Mouse (Mus musculus) kidney, embryonic 14.5 days (tissue): ENCODE data around the gene Tlx3. TPM values are rescaled to one million over a fixed set of nuclear protein-coding genes. Genes with fewer than 3 reads are reported as not detected.

ENCODE experiments used
- ATAC-seq: fragments of 200-750 bp; cut with Nextera tagmentation; 2 replicates; pipeline ENCODE4 v1.8.0; 2017; ENCODE audit warnings: moderate number of reproducible peaks, mild to moderate bottlenecking, moderate TSS enrichment, moderate library complexity; ENCODE audit not compliant: low FRiP score, low TSS enrichment
- H3K27ac ChIP-seq: fragments of 300-500 bp; sonication (generic); 2 replicates; pipeline ENCODE4 v1.5.1; 2014; ENCODE audit warnings: low read depth, mild to moderate bottlenecking, low read length, moderate library complexity, mixed read lengths
- H3K27me3 ChIP-seq: fragments of 300-500 bp; sonication (generic); 2 replicates; pipeline ENCODE4 v1.6.1; 2014; ENCODE audit warnings: mild to moderate bottlenecking, low read length; ENCODE audit not compliant: control insufficient read depth, insufficient read depth
- H3K36me3 ChIP-seq: fragments of 300-500 bp; sonication (generic); 2 replicates; pipeline ENCODE4 v1.6.1; 2014; ENCODE audit warnings: low read length, mixed read lengths; ENCODE audit not compliant: control insufficient read depth, insufficient read depth
- H3K4me1 ChIP-seq: fragments of 300-500 bp; sonication (generic); 2 replicates; pipeline ENCODE4 v1.6.1; 2014; ENCODE audit warnings: low read length, mixed read lengths; ENCODE audit not compliant: control insufficient read depth, insufficient read depth
- H3K4me2 ChIP-seq: fragments of 300-500 bp; sonication (generic); replicated peaks from 2 replicates; pipeline ENCODE4 v1.6.1; 2014; ENCODE audit warnings: low read depth, mild to moderate bottlenecking, low read length
- H3K4me3 ChIP-seq: fragments of 300-500 bp; sonication (generic); 2 replicates; pipeline ENCODE4 v1.5.1; 2014; ENCODE audit warnings: mild to moderate bottlenecking, low read length
- H3K9ac ChIP-seq: fragments of 300-500 bp; sonication (generic); 2 replicates; pipeline ENCODE4 v1.6.1; 2014; ENCODE audit warnings: low read depth, mild to moderate bottlenecking, low read length, moderate library complexity
- H3K9me3 ChIP-seq: fragments of 300-500 bp; sonication (generic); 2 replicates; pipeline ENCODE4 v1.6.1; 2016; ENCODE audit warnings: low read length; ENCODE audit not compliant: control insufficient read depth
- WGBS: fragments of 180-500 bp; shearing (Covaris S2); extraction: QIAGEN DNeasy Blood & Tissue Kit; methylation state at CpG from one replicate; pipeline ENCODE4 v1.1.7; 2014; 5-methylcytosine and 5-hydroxymethylcytosine counted together
- polyA plus RNA-seq: library from polyadenylated mRNA; unstranded; fragments of >200 nt; fragmentation: Nextera tagmentation; extraction: Ambion mirVana; gene quantifications from 2 replicates; pipeline ENCODE4 v1.2.1, GENCODE M21; 2014

The Tlx3 gene
- polyA plus RNA-seq, 1 experiment from 2014 or later: not detected

DNA sequence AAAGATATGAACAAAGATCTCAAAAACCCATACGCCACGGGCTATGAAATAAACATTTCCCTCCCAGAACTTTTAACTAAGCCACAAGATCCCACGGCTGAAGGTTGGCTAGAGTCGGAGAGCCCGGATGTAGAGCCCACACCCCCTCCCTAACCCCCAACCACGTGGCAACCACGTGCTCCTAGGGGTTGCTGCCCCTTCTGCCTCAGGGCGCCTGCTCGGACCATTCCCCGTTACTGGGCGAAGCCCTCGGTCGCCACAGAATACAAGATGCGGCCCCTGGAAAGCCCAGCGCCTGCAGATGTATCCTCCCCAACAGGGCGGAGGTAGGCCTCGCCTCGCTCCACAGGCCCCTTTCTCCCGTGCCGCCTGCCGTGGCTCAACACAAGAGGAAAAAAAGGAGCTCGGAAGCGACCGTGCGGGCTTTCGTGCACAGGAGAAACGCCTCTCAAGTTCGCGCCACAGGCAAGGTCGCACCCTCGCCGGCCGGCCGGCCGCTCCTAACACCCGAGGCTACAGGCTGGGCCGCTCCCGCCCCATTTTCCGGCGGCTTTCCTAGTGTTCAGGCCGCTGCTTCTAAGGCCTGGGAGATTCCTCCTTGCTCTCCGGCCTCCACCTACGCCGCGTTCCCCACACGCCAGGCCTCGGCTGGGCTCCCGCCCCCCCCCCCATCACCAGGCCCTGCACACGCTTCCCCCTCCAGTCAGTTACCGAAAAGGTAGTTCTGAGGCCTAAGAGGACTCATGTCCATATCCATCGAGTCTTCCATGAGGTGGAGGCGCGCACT lies 41.0 kb downstream of the Tlx3 start:
- Histone ChIP-seq H3K9ac (peak overlapping the region; percentile 99), H3K4me1 (peaks cover 11% of the 10 kb centered on the region), H3K27me3 (no peaks in the 10 kb centered on the region), H3K4me2 (peak overlapping the region; percentile 79), H3K36me3 (peaks cover 43% of the 10 kb centered on the region), H3K9me3 (no peaks in the 10 kb centered on the region), H3K4me3 (peak overlapping the region; percentile 99), H3K27ac (peak overlapping the region; percentile 82)
- 4% methylated on average over 47 of the region's 53 CpGs for WGBS
- ATAC-seq: peak; percentile 68

DNA sequence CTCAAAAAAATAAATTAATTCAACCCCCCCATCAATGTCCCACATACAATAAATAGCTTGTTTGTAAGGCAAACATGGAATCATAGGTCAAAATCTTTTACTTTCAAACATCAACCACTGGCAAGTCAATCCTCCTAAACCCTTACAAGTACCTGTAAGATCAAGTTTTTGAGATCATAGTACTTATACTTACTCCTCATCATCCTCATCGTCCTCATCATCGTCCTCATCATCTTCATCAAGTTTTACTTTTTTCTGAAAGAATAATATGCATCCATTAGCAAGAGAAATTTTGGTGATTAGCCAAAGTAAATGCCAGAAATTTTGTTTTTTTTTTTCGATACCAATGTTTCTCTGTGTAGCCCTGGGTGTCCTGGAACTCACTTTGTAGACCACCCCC lies 43.6 kb downstream of the Tlx3 start:
- ATAC-seq: no peak
- WGBS: 94% methylated on average over 3 of the region's 3 CpGs

DNA sequence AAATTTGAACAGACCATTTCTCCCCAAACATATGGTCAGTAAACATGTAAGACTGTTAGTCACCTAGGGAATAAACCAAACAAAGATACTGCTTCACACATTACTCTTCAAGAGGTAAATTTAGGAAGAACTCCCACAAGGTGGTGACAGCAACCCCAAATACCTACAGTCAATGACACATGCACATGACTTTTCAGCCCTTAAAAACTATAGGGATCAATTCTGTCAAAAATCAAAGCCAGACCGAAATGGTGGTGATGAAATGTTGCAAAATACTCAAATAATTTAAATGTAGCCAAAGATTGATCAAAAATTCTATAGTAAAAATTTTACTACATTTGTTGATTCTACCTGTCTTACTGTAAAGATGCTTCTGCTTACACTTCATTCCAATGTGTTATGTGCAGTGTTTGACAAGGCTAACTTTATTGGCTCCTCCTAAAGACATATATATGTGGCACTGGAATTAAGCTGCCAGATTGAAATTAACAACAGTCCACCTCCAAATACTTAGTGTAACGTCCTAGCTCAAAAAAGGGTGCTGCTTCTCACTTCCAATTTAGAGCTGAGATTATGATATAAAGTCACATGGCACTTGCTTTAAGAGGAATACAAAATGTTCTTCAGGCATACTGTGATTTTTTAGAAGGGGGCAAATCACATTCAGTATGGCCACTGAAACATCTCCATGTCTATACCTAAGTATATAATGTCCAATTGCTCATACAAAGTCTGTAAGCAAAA lies 45.8 kb downstream of the Tlx3 start:
- Histone ChIP-seq H3K9ac (no peak overlapping the region), H3K27ac (no peak overlapping the region), H3K36me3 (peaks cover 87% of the 10 kb centered on the region), H3K27me3 (no peaks in the 10 kb centered on the region), H3K9me3 (no peaks in the 10 kb centered on the region), H3K4me2 (no peak overlapping the region), H3K4me3 (no peak overlapping the region), H3K4me1 (peaks cover 11% of the 10 kb centered on the region)
- no peak for ATAC-seq
- 84% methylated on average over 2 of the region's 2 CpGs for WGBS

More for the DNA sequence above, 43.6 kb downstream of the Tlx3 start:
- H3K36me3 ChIP-seq: peaks cover 66% of the 10 kb centered on the region
- no peak overlapping the region for H3K9ac ChIP-seq
- no peak overlapping the region for H3K4me3 ChIP-seq
- no peak overlapping the region; the same call in 1 of the 2 replicates for H3K4me2 ChIP-seq
- H3K27me3 ChIP-seq: no peaks in the 10 kb centered on the region
- H3K9me3 ChIP-seq: no peaks in the 10 kb centered on the region
- H3K27ac ChIP-seq: no peak overlapping the region
- H3K4me1 ChIP-seq: peaks cover 11% of the 10 kb centered on the region

DNA sequence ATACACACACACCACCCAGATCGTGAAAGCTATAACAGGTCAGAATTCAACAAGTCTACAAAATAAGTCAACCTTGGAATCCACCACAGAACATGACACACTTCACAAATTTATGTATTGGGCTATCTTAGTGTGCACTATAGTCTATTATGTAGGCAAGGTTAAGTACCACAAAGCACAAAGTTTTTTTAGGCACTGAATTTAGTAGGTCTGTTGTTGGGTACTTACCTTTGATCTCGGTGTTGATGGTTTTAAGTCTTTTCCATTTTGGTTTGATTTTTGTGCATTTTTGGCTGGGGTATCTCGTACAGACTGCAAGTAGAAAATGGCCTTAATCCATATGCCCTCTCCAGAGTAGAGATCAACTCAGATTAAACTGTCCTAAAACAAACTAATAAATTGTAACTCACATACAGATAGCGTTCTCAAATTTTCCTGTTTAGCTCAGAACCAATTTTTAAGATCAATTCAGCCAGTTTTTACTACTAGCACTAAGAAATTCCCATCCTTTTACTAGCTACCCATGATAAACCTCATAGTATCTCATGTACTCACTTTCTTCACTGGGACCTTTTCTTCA lies 46.9 kb downstream of the Tlx3 start:
- ATAC-seq: no peak
- Histone ChIP-seq H3K27me3 (no peaks in the 10 kb centered on the region), H3K4me2 (no peak overlapping the region), H3K4me1 (peaks cover 11% of the 10 kb centered on the region), H3K9me3 (no peaks in the 10 kb centered on the region), H3K4me3 (no peak overlapping the region), H3K27ac (no peak overlapping the region), H3K9ac (no peak overlapping the region), H3K36me3 (peaks cover 95% of the 10 kb centered on the region)
- 83% methylated on average over 4 of the region's 4 CpGs for WGBS

DNA sequence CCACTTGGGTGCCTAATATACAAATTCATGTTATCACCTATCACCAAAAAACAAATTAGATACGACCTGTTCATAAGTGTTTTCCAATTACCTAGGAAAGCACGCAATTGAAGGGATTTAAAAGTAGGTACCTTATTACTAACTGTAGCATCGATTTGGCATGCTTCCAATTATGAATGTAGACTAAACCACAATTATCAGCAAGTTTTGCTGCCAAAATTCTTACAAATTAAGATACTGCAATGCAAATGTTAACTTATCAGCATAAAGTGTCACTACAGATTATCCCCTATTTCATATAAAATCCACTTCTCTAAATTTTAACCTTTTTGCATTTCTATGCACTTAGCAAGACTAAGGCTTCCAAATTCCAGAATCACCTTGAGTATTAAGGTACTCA lies 48.9 kb downstream of the Tlx3 start:
- H3K36me3 ChIP-seq: peaks cover 95% of the 10 kb centered on the region
- no peak overlapping the region for H3K4me3 ChIP-seq
- no peak for ATAC-seq
- WGBS: 92% methylated on average over 3 of the region's 3 CpGs
- no peaks in the 10 kb centered on the region for H3K27me3 ChIP-seq
- no peak overlapping the region for H3K4me2 ChIP-seq
- 0 out of 2 replicates have a peak, but pooled peaks cover 2% of the 10 kb centered on the region for H3K4me1 ChIP-seq
- H3K9ac ChIP-seq: no peak overlapping the region
- no peaks in the 10 kb centered on the region for H3K9me3 ChIP-seq
- H3K27ac ChIP-seq: no peak overlapping the region

DNA sequence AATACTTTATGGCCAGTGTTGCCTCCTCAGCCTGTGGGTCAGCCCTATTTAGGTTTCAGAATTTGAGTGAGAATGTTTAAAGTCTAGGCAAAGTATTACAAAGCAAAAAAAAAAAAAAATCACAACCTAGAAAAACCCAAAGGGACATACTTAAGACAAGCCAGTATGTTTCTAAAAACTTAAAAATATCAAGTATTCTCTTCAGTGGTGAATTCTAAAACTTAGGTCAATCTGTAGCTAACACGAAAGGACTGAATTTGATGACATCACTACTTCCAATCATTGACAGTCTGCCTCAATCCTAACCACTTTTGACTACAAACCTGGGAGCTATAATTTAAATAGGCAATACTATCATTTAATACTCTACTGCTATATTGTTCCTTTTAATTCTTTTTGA lies 50.4 kb downstream of the Tlx3 start:
- peaks cover 83% of the 10 kb centered on the region for H3K36me3 ChIP-seq
- H3K4me2 ChIP-seq: no peak overlapping the region
- H3K27me3 ChIP-seq: no peaks in the 10 kb centered on the region
- H3K27ac ChIP-seq: no peak overlapping the region
- 90% methylated on average over 1 of the region's 1 CpGs for WGBS
- no peak overlapping the region for H3K4me3 ChIP-seq
- no peak overlapping the region for H3K9ac ChIP-seq
- ATAC-seq: no peak
- H3K4me1 ChIP-seq: peaks cover 3% of the 10 kb centered on the region; the same call in 1 of the 2 replicates
- no peaks in the 10 kb centered on the region for H3K9me3 ChIP-seq

DNA sequence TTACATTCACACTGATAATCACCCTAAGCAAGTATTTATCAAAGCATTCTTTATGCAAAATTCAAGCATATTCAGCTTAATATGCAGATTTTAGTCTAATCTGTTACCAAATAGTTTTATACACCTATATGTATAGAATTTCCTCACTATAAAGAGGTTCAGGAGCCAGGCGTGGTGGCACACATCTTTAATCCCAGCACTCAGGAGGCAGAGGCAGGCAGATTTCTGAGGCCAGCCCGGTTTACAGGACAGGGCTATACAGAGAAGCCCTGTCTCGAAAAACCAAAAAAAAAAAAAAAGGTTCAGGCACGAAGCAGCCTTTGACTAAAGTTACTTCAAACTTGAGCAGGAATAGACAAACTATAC lies 51.6 kb downstream of the Tlx3 start:
- peaks cover 3% of the 10 kb centered on the region; the same call in 1 of the 2 replicates for H3K4me1 ChIP-seq
- peaks cover 7% of the 10 kb centered on the region; the same call in 1 of the 2 replicates for H3K27me3 ChIP-seq
- no peak overlapping the region for H3K9ac ChIP-seq
- H3K4me2 ChIP-seq: no peak overlapping the region
- WGBS: 76% methylated on average over 4 of the region's 4 CpGs
- no peaks in the 10 kb centered on the region for H3K9me3 ChIP-seq
- no peak overlapping the region for H3K4me3 ChIP-seq
- H3K27ac ChIP-seq: no peak overlapping the region
- peaks cover 72% of the 10 kb centered on the region for H3K36me3 ChIP-seq
- no peak for ATAC-seq

DNA sequence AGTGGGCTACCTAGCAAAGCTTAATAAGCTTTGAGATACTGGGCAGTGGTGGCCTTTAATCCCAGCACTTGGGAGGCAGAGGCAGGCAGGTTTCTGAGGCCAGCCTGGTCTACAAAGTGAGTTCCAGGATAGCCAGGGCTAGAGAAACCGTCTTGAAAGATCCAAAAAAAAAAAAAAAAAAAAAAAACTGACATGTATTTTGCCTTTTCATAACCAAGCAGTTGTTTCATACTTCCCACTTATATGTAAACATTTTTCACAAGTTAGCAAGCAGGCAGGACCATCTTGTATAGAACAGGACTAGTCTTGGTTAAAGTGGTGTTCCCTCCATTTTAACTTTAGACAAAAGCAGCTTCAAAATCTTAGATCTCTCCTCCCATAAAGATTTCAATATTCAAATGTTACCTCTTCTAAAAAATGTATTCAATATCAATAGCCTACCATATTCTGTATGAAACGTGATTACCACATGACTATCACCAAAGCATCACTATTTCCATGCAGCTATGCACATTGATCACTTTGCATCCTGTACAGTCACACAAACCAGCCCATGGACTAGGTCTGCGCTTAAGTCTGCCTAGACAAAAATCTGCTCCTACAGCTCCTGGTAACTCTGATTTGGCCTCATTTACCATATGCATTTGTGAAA lies 52.1 kb downstream of the Tlx3 start:
- 69% methylated on average over 3 of the region's 3 CpGs for WGBS
- Histone ChIP-seq H3K36me3 (peaks cover 67% of the 10 kb centered on the region), H3K9ac (no peak overlapping the region), H3K4me2 (no peak overlapping the region), H3K27me3 (peaks cover 9% of the 10 kb centered on the region; the same call in 1 of the 2 replicates), H3K4me1 (peaks cover 3% of the 10 kb centered on the region; the same call in 1 of the 2 replicates), H3K9me3 (no peaks in the 10 kb centered on the region), H3K27ac (no peak overlapping the region), H3K4me3 (no peak overlapping the region)
- ATAC-seq: no peak
